ENCODE assay signal across 20 mouse cellular contexts in the genomic region with DNA sequence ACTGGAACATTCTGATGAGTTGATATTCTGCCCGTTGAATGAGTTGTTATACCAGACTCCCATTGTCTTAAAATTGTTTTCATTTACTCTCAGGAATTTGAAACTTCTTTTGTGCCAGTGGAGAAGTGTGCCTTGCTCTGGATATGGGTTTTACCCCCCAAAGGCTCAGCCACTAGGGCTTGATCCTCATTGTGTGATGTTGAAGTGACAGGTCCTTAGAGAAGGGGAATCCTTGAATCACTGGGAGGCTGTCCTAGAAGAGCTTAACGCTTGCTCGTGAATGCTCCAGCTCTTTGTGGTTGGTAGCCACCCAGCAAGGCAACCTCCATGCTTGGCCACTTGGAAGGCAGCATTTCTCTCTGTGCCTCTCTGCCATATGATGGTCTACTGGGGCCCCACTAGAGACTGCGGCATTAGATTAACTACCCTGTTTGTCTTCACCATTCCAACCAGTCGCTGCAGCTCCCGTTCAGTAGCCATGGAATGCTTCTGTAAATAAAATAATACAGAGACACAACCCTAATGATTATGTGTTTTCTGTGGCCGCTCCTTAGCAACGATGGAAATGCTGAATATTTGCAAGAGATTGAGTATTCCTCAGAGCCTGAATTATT.
DNase-seq lines count a peak whose midpoint lies in the region; ATAC-seq and TF ChIP-seq lines count a peak whose summit lies in the region.
"Had no signal": no experiment of that assay in that cellular context is flagged by ENCODE, and none has a peak within 500 bp of the region (broad histone marks: within the 10 kb centered on the region; RNA-seq: fewer than 3 reads in every experiment).

No protein-coding gene starts in this region.

- H3K4me3 ChIP-seq in hindbrain, embryonic 15.5 days = no peak overlapping the region
- no peak overlapping the region for H3K4me3 ChIP-seq in hindbrain, embryonic 13.5 days
- no peak overlapping the region for H3K4me3 ChIP-seq in neural tube, embryonic 15.5 days (replicated peaks)
- no peak overlapping the region for H3K4me3 ChIP-seq in midbrain, postnatal 0 days (ENCODE audit: low read depth, low read length)
- H3K4me3 ChIP-seq: embryonic facial prominence, embryonic 15.5 days; neural tube, embryonic 13.5 days had no signal

- H3K36me3 ChIP-seq in hindbrain, embryonic 15.5 days = no peaks in the 10 kb centered on the region
- no peaks in the 10 kb centered on the region for H3K36me3 ChIP-seq in hindbrain, embryonic 13.5 days
- no peaks in the 10 kb centered on the region for H3K36me3 ChIP-seq in neural tube, embryonic 15.5 days
- H3K36me3 ChIP-seq in midbrain, postnatal 0 days (ENCODE audit: insufficient read depth, low read length) = no peaks in the 10 kb centered on the region
- H3K36me3 ChIP-seq: embryonic facial prominence, embryonic 15.5 days; neural tube, embryonic 13.5 days had no signal

- no peak overlapping the region for H3K27ac ChIP-seq in hindbrain, embryonic 15.5 days (replicated peaks)
- no peak overlapping the region for H3K27ac ChIP-seq in hindbrain, embryonic 13.5 days
- H3K27ac ChIP-seq in neural tube, embryonic 15.5 days (replicated peaks) = peak overlapping the region; percentile 46; the same call in 1 of the 2 replicates
- H3K27ac ChIP-seq in midbrain, postnatal 0 days (ENCODE audit: low read depth, low read length) = no peak overlapping the region; the same call in 1 of the 2 replicates
- H3K27ac ChIP-seq: embryonic facial prominence, embryonic 15.5 days; liver, embryonic 14.5 days; neural tube, embryonic 13.5 days; stomach, postnatal 0 days had no signal

- DNase-seq in embryo, embryonic 10.5 days (ENCODE audit: low spot score) = peak; percentile 5
- no peak for DNase-seq in embryo, embryonic 9.5 days (ENCODE audit: extremely low spot score)
- DNase-seq in neural tube, embryonic 10.5 days (ENCODE audit: extremely low spot score, low spot score) = no peak
- DNase-seq in midbrain, postnatal 0 days (ENCODE audit: low spot score) = peak; percentile 7
- no peak for DNase-seq in ovary, postnatal 36 days (ENCODE audit: low spot score)
- DNase-seq: adrenal gland, postnatal 10 days; cerebellum, adult 9-11 months; gastrocnemius, postnatal 36 days; kidney, adult 2 months; kidney, postnatal 14 days; right cerebral cortex, postnatal 4 days had no signal

- 57% methylated on average over 8 of the region's 8 CpGs for WGBS in hindbrain, embryonic 15.5 days
- 55% methylated on average over 8 of the region's 8 CpGs for WGBS in hindbrain, embryonic 13.5 days
- 55% methylated on average over 8 of the region's 8 CpGs for WGBS in neural tube, embryonic 15.5 days
- 27% methylated on average over 8 of the region's 8 CpGs for WGBS in midbrain, postnatal 0 days

- no peaks in the 10 kb centered on the region for H3K27me3 ChIP-seq in hindbrain, embryonic 15.5 days
- H3K27me3 ChIP-seq in hindbrain, embryonic 13.5 days = no peaks in the 10 kb centered on the region
- H3K27me3 ChIP-seq in neural tube, embryonic 15.5 days (replicated peaks) = no peaks in the 10 kb centered on the region
- H3K27me3 ChIP-seq in midbrain, postnatal 0 days (ENCODE audit: insufficient read depth, low read length) = no peaks in the 10 kb centered on the region
- H3K27me3 ChIP-seq: embryonic facial prominence, embryonic 15.5 days; neural tube, embryonic 13.5 days had no signal

- TF ChIP-seq CTCF in midbrain, postnatal 0 days (IDR thresholded peaks at IDR 0.05) = no peak

- ATAC-seq in hindbrain, embryonic 15.5 days (ENCODE audit: low FRiP score, low read depth) = 0 out of 2 replicates have a peak, but pooled peaks have one; percentile 19
- no peak for ATAC-seq in hindbrain, embryonic 13.5 days (ENCODE audit: low FRiP score)
- peak; percentile 57 for ATAC-seq in neural tube, embryonic 15.5 days (ENCODE audit: low FRiP score)
- ATAC-seq in midbrain, postnatal 0 days (ENCODE audit: low FRiP score) = no peak
- ATAC-seq: activated CD4-positive, CD25-positive, alpha-beta regulatory T cell, adult 4 months; CD4-positive, CD25-positive, alpha-beta regulatory T cell, adult 4 months had no signal

- peaks cover 4% of the 10 kb centered on the region for H3K4me1 ChIP-seq in hindbrain, embryonic 15.5 days (replicated peaks)
- H3K4me1 ChIP-seq in hindbrain, embryonic 13.5 days (replicated peaks) = no peaks in the 10 kb centered on the region
- 0 out of 2 replicates have a peak, but pooled peaks cover 3% of the 10 kb centered on the region for H3K4me1 ChIP-seq in neural tube, embryonic 15.5 days
- no peaks in the 10 kb centered on the region; the same call in 1 of the 2 replicates for H3K4me1 ChIP-seq in midbrain, postnatal 0 days (ENCODE audit: insufficient read depth, low read length)
- H3K4me1 ChIP-seq: embryonic facial prominence, embryonic 15.5 days; neural tube, embryonic 13.5 days had no signal

- H3K9ac ChIP-seq in hindbrain, embryonic 15.5 days = no peak overlapping the region
- H3K9ac ChIP-seq in hindbrain, embryonic 13.5 days = no peak overlapping the region
- no peak overlapping the region for H3K9ac ChIP-seq in neural tube, embryonic 15.5 days (replicated peaks)
- H3K9ac ChIP-seq in midbrain, postnatal 0 days (replicated peaks; ENCODE audit: low read length, poor library complexity, severe bottlenecking) = no peak overlapping the region
- H3K9ac ChIP-seq: embryonic facial prominence, embryonic 15.5 days; liver, embryonic 14.5 days; neural tube, embryonic 13.5 days had no signal

- H3K4me2 ChIP-seq in hindbrain, embryonic 15.5 days = no peak overlapping the region
- H3K4me2 ChIP-seq in hindbrain, embryonic 13.5 days = no peak overlapping the region
- no peak overlapping the region for H3K4me2 ChIP-seq in neural tube, embryonic 15.5 days
- H3K4me2 ChIP-seq in midbrain, postnatal 0 days (ENCODE audit: low read depth, low read length, poor library complexity, severe bottlenecking) = no peak overlapping the region
- H3K4me2 ChIP-seq: embryonic facial prominence, embryonic 15.5 days; neural tube, embryonic 13.5 days had no signal

- no peaks in the 10 kb centered on the region for H3K9me3 ChIP-seq in hindbrain, embryonic 15.5 days
- no peaks in the 10 kb centered on the region for H3K9me3 ChIP-seq in hindbrain, embryonic 13.5 days
- H3K9me3 ChIP-seq in neural tube, embryonic 15.5 days (replicated peaks) = no peaks in the 10 kb centered on the region
- H3K9me3 ChIP-seq in midbrain, postnatal 0 days (ENCODE audit: low read length) = no peaks in the 10 kb centered on the region
- H3K9me3 ChIP-seq: embryonic facial prominence, embryonic 15.5 days; neural tube, embryonic 13.5 days had no signal

Comparison
In these comparisons a context has a peak if more than half of its experiments do, and no peak if none do; other contexts are left out.
1. DNase-seq: peak in embryo, embryonic 10.5 days (single experiment) and midbrain, postnatal 0 days (single experiment); none in embryo, embryonic 9.5 days (single experiment), neural tube, embryonic 10.5 days (single experiment) and ovary, postnatal 36 days (single experiment).
2. ATAC-seq: peak in hindbrain, embryonic 15.5 days (single experiment) and neural tube, embryonic 15.5 days (single experiment); none in hindbrain, embryonic 13.5 days (single experiment) and midbrain, postnatal 0 days (single experiment).